Mouse (Mus musculus) adrenal gland, adult (tissue): ENCODE data around the gene Gm4141.
"Not testable (repeated sequence)": the region's sequence is repeated elsewhere in the genome, so short reads cannot be mapped to it uniquely, and the experiment has no call there.

Source experiments
- DNase-seq, 2 experiments: peaks; one replicate each; pipeline ENCODE4 v3.0.0; 2022 to 2023; ENCODE audit warnings: low spot score in 1 of 2; ENCODE audit not compliant: inconsistent age in 2 of 2

Gm4141 gene

GRCm38 (mm10) chr7:20576141-20576540, at the start of gene Gm4141:
Gene Gm4141 (minus strand): TSS chr7:20576241.
- DNase-seq = not testable (repeated sequence)

- not testable (repeated sequence) for DNase-seq
These were observed 22.9 kb upstream of the Gm4141 start, which contains the start of gene Gm4513 for GRCm38 (mm10) chr7:20598921-20599320. Gene Gm4513 (minus strand): TSS chr7:20599021.

GRCm38 (mm10) chr7:20545657-20546056, 30.4 kb downstream of the Gm4141 start, which contains the start of gene Gm5726:
Gene Gm5726 (minus strand): TSS chr7:20545757.
- DNase-seq = not testable (repeated sequence)

- not testable (repeated sequence) for DNase-seq
These were observed 42.5 kb downstream of the Gm4141 start, which contains the start of gene Vmn1r104 for GRCm38 (mm10) chr7:20533537-20533936. Gene Vmn1r104 (plus strand): TSS chr7:20533837.
